Mouse (Mus musculus) lung, embryonic 15.5 days (tissue): Measurements from ENCODE around the gene Disc1. TPM values are rescaled to one million over a fixed set of nuclear protein-coding genes. Genes with fewer than 3 reads are reported as not detected.
A peak's percentile ranks its signal among the peaks of the same experiment; 100 is the strongest.

ENCODE experiments used
- ATAC-seq: fragments of 200-750 bp; cut with Nextera tagmentation; 2 replicates; pipeline ENCODE4 v1.8.0; 2017; ENCODE audit warnings: moderate number of reproducible peaks, borderline replicate concordance; ENCODE audit not compliant: low FRiP score, low TSS enrichment; ENCODE audit errors: extremely low read depth
- H3K27ac ChIP-seq: fragments of 300-500 bp; sonication (generic); 2 replicates; pipeline ENCODE4 v1.5.1; 2015; ENCODE audit warnings: moderate library complexity, mild to moderate bottlenecking, inconsistent platforms
- H3K27me3 ChIP-seq: fragments of 300-500 bp; sonication (generic); 2 replicates; pipeline ENCODE4 v1.6.1; 2015; ENCODE audit warnings: inconsistent platforms
- H3K36me3 ChIP-seq: fragments of 300-500 bp; sonication (generic); 2 replicates; pipeline ENCODE4 v1.6.1; 2015; ENCODE audit warnings: inconsistent platforms
- H3K4me1 ChIP-seq: fragments of 300-500 bp; sonication (generic); 2 replicates; pipeline ENCODE4 v1.6.1; 2015; ENCODE audit warnings: inconsistent platforms
- H3K4me2 ChIP-seq: fragments of 300-500 bp; sonication (generic); 2 replicates; pipeline ENCODE4 v1.6.1; 2015; ENCODE audit warnings: inconsistent platforms, mild to moderate bottlenecking, moderate library complexity
- H3K4me3 ChIP-seq: fragments of 300-500 bp; sonication (generic); 2 replicates; pipeline ENCODE4 v1.5.1; 2015; ENCODE audit warnings: mild to moderate bottlenecking, inconsistent platforms
- H3K9ac ChIP-seq: fragments of 300-500 bp; sonication (generic); 2 replicates; pipeline ENCODE4 v1.6.1; 2015; ENCODE audit warnings: inconsistent platforms
- H3K9me3 ChIP-seq: fragments of 300-500 bp; sonication (generic); 2 replicates; pipeline ENCODE4 v1.6.1; 2016; ENCODE audit warnings: inconsistent platforms
- WGBS: fragments of 180-500 bp; shearing (Covaris S2); methylation state at CpG from one replicate; pipeline ENCODE4 v1.1.7; 2015; 5-methylcytosine and 5-hydroxymethylcytosine counted together
- polyA plus RNA-seq: library from polyadenylated mRNA; unstranded; fragments of >200 nt; fragmentation: Nextera tagmentation; extraction: Ambion mirVana; gene quantifications from 2 replicates; pipeline ENCODE4 v1.2.1, GENCODE M21; 2015

The Disc1 gene
- polyA plus RNA-seq, 1 experiment from 2014 or later = 3.0 TPM

DNA sequence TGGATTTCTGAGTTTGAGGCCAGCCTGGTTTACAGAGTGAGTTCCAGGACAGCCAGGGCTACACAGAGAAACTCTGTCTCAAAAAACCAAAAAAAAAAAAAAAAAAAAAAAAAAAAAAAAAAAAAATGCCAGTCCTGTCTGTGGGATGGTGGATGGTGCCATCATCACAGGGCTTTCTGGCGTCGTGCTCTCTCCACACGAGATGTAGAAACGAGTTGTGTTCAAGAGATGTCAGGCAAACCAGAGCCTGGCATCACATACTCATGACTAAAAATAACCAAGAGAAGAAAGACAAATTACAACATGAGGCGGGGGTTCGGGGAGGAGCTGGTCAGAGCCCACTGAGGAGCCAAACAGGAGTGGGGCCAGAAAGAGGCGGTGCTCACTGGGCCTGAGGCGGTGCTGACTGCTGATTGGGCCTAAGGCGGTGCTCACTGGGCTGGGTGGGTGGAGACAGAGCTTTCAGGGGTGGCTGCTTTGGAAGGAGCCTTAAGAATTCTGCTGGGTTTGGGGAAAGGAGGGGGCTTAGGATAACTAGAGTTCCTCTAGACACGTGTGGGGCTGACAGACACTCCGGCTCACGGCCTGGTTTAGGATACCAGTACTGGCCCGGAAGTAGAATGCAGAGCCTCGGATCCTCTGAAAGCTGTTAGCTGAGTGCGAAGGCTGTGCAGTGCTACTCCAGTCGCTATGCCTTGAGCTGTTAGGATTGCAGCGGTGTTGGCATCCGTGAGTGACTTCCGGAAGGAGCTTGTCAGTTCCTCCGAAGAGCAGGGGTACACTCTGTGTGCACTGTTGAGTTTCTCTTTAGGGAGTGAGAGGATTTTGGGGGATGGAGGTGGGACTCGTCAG lies 37.1 kb downstream of the Disc1 start:
- Histone ChIP-seq H3K9ac (no peak overlapping the region), H3K27me3 (no peaks in the 10 kb centered on the region), H3K4me1 (0 out of 2 replicates have a peak, but pooled peaks cover 6% of the 10 kb centered on the region), H3K9me3 (no peaks in the 10 kb centered on the region), H3K36me3 (no peaks in the 10 kb centered on the region), H3K4me2 (peak overlapping the region; percentile 37), H3K27ac (no peak overlapping the region), H3K4me3 (no peak overlapping the region)
- 52% methylated on average over 21 of the region's 21 CpGs for WGBS
- ATAC-seq = peak; percentile 86

DNA sequence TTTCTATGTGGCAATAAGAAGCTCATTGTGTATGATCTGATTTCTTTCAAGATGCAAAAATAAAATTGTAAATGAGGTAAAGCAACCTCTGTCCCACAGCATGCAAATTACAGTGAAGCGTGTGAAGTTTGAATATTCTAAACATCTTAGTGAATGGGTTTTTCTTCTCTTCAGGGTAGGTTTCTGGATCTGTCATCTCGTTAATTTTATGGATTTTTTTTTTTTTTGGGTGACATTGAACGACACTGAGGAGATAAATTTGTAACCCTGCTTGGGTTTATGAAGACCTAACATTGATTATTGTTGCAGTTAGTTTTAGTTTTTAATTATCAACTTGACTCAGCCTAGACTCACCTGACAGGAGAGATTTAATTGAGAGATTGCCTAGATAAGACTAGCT lies 43.1 kb downstream of the Disc1 start:
- Histone ChIP-seq H3K36me3 (no peaks in the 10 kb centered on the region), H3K4me1 (peaks cover 2% of the 10 kb centered on the region; the same call in 1 of the 2 replicates), H3K27me3 (no peaks in the 10 kb centered on the region), H3K4me3 (no peak overlapping the region), H3K27ac (no peak overlapping the region), H3K9me3 (no peaks in the 10 kb centered on the region), H3K9ac (no peak overlapping the region), H3K4me2 (no peak overlapping the region)
- no peak for ATAC-seq
- 73% methylated on average over 3 of the region's 3 CpGs for WGBS

DNA sequence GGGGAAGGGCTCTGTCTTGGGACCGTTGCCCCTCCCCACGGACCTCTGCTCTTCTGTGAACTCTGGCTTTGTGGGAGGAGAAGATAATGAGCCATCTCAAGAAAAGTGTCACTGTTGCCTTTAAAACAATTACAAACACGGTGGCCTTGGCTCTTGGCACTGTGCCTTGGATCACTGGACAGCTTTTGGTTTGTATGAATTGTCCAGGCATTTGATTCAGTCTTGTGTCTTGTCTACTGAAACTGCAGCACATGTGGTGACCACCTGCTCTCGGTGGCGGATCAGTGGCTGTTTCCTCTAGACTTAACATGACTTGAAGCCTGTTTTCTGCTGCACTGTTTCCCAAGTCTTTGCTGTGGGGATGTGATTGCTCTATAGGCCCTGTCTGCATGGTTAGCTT lies 44.1 kb downstream of the Disc1 start:
- WGBS = 50% methylated on average over 5 of the region's 5 CpGs
- ATAC-seq = no peak
- peaks cover 6% of the 10 kb centered on the region; the same call in 1 of the 2 replicates for H3K4me1 ChIP-seq
- no peak overlapping the region for H3K4me3 ChIP-seq
- no peaks in the 10 kb centered on the region for H3K9me3 ChIP-seq
- H3K36me3 ChIP-seq = no peaks in the 10 kb centered on the region
- H3K27me3 ChIP-seq = no peaks in the 10 kb centered on the region
- no peak overlapping the region for H3K4me2 ChIP-seq
- no peak overlapping the region for H3K27ac ChIP-seq
- H3K9ac ChIP-seq = no peak overlapping the region

DNA sequence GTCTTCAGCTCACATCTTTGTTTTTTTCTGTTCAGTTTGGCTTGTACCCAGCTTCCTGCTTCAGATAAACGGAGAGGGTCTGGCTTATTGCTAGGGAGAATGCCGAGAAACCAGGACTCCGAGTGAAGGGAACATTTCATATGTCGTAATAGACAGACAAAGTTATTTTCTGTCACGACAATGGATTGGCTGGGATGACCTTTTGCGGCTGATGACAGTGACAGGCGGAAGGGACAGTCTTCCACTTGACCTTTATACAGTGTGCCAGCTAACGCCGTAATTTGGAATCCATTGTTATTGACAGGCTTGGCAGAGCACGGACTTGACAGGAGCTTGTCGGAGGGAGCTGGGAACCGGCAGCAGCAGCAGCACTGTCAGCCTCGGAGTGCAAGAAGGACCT lies 48.3 kb downstream of the Disc1 start:
- Histone ChIP-seq H3K4me2 (no peak overlapping the region), H3K4me1 (peaks cover 6% of the 10 kb centered on the region; the same call in 1 of the 2 replicates), H3K27me3 (no peaks in the 10 kb centered on the region), H3K9ac (no peak overlapping the region), H3K36me3 (no peaks in the 10 kb centered on the region), H3K9me3 (no peaks in the 10 kb centered on the region), H3K27ac (no peak overlapping the region), H3K4me3 (no peak overlapping the region)
- 29% methylated on average over 13 of the region's 13 CpGs for WGBS
- no peak for ATAC-seq

DNA sequence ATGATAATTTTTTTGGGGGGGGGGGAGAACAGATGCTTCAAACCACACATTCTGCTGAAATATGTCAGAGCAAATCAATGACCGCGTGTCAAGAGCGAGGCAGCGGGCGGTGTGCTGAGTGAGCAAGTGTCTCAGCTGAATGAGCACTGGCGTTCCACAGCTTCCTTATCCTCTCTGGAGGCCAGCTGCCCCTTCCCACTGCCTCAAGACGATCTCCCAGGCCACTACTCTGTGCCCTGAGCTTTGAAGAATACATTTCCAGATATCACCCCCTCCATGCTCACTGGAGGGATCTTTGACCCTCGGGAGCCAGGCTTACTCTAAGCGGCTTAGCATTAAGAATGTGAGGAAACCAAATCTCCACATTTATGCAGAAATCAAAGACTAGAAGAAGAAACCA lies 59.2 kb downstream of the Disc1 start:
- Histone ChIP-seq H3K9me3 (no peaks in the 10 kb centered on the region), H3K4me1 (no peaks in the 10 kb centered on the region), H3K4me3 (no peak overlapping the region), H3K27me3 (no peaks in the 10 kb centered on the region), H3K27ac (no peak overlapping the region), H3K9ac (no peak overlapping the region), H3K36me3 (no peaks in the 10 kb centered on the region), H3K4me2 (no peak overlapping the region)
- ATAC-seq = no peak
- 59% methylated on average over 9 of the region's 9 CpGs for WGBS

DNA sequence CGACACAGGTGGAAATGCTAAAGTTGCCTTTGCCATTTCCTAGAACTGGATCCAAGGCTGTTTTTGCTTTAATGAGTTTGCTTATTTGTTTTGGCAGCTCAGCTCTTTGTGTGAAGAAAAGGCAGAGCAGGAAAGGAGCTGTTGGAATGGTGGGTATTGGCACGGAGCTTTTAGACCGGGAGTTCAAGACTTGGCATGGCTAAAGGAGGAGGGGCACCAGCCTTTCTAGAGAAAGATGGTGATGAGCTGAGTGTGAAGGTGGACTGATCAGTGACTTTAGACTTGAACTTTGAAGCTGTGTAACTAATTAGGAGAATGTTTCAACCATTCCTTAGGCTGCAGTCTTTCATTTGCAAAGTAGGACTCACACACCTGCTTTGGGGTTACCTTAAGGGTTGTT lies 59.8 kb downstream of the Disc1 start:
- no peak overlapping the region for H3K9ac ChIP-seq
- H3K9me3 ChIP-seq = no peaks in the 10 kb centered on the region
- H3K4me3 ChIP-seq = no peak overlapping the region
- ATAC-seq = no peak
- no peaks in the 10 kb centered on the region for H3K27me3 ChIP-seq
- no peak overlapping the region for H3K4me2 ChIP-seq
- no peaks in the 10 kb centered on the region for H3K36me3 ChIP-seq
- H3K4me1 ChIP-seq = no peaks in the 10 kb centered on the region
- WGBS = 74% methylated on average over 3 of the region's 3 CpGs
- H3K27ac ChIP-seq = no peak overlapping the region

DNA sequence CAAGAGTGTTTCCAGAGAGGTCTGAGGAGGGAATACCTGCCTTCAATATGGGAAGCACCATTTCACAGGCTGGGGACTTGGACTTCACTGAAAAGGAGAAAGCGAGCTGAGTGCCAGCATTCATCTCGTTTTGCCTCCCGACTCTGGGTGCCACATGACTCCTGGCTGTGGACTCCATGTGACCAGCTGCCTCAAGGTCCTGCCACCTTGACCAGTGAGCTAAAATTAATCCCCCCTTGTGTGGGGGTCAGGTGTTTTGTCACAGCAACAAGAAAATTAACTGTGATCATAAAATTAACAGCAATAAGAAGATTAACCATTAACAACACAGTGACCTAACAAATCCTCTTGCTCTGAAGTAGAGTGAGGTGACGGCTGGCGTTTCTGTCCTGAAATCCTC lies 61.3 kb downstream of the Disc1 start:
- Histone ChIP-seq H3K27ac (no peak overlapping the region), H3K9ac (no peak overlapping the region), H3K4me3 (no peak overlapping the region), H3K4me1 (no peaks in the 10 kb centered on the region), H3K27me3 (no peaks in the 10 kb centered on the region), H3K4me2 (no peak overlapping the region), H3K36me3 (no peaks in the 10 kb centered on the region), H3K9me3 (no peaks in the 10 kb centered on the region)
- ATAC-seq = no peak
- 77% methylated on average over 5 of the region's 5 CpGs for WGBS

DNA sequence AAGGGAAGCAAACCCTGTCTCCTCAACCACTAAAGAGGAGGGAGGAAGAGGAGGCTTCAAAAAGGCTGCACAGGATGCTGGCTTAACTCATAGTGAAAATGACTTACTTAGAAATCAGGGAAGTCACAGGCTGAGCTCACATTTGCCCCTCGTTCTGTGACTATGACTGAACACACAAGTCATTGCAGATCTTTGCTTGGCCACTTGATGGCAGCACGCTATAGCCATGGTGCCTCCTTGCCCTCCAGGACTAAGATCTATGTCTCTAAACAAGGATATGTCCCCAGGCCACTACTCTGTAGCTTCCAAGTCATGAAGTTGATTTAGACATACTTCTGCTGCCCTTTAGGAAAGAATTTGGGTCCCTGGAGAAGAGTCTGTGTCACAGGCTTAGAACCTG lies 62.6 kb downstream of the Disc1 start:
- Histone ChIP-seq H3K4me1 (no peaks in the 10 kb centered on the region), H3K36me3 (no peaks in the 10 kb centered on the region), H3K4me3 (no peak overlapping the region), H3K27me3 (no peaks in the 10 kb centered on the region), H3K27ac (no peak overlapping the region), H3K9me3 (no peaks in the 10 kb centered on the region), H3K4me2 (no peak overlapping the region), H3K9ac (no peak overlapping the region)
- no peak for ATAC-seq
- 7% methylated on average over 2 of the region's 2 CpGs for WGBS

DNA sequence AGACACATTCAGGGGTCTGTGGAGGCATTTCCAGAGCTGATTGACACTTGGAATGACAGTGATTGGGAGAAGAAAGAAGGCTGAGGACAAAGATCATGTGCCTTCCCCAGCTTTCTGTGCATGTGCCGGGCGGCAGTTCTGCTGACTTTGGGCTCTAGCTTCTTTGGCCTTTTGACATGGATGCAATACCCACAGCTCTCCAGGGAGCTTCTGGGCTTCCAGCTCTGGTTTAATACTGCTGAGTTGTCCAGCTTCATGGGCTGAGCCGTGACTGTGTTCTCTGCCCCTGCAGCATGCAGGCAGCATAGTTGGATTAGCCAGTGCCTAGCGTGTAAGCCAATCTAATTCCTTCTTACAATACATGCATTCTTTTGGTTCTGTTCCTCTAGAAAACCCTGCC lies 72.5 kb downstream of the Disc1 start:
- no peak overlapping the region for H3K4me2 ChIP-seq
- no peak overlapping the region for H3K27ac ChIP-seq

DNA sequence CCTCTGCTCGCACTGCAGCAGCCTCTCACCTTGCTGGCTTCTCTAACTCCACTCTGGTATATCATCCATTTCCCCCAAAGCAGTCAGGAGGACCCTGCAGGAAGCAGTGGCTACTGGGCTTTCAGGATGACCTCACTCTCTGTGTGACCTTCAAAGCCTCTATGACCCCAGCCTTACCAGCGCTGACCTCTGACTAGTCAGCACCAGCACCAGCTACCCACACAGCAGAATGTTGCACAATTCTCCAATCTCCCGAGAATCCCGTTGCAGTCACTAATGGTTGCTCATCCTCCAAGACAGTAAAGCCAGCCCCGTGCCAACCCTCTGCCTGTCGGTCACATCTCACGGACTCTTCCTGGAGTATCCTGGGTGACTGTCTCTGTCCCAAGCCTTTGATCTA lies 73.6 kb downstream of the Disc1 start:
- Histone ChIP-seq H3K4me1 (no peaks in the 10 kb centered on the region), H3K4me2 (no peak overlapping the region), H3K9me3 (no peaks in the 10 kb centered on the region), H3K27ac (no peak overlapping the region), H3K4me3 (no peak overlapping the region), H3K36me3 (no peaks in the 10 kb centered on the region), H3K9ac (no peak overlapping the region), H3K27me3 (no peaks in the 10 kb centered on the region)
- WGBS = 86% methylated on average over 7 of the region's 7 CpGs
- no peak for ATAC-seq

More for the DNA sequence above, 72.5 kb downstream of the Disc1 start:
- H3K9ac ChIP-seq = no peak overlapping the region
- H3K4me1 ChIP-seq = no peaks in the 10 kb centered on the region
- H3K9me3 ChIP-seq = no peaks in the 10 kb centered on the region
- H3K27me3 ChIP-seq = no peaks in the 10 kb centered on the region
- WGBS = 81% methylated on average over 4 of the region's 4 CpGs
- H3K36me3 ChIP-seq = no peaks in the 10 kb centered on the region
- no peak overlapping the region for H3K4me3 ChIP-seq
- ATAC-seq = no peak

DNA sequence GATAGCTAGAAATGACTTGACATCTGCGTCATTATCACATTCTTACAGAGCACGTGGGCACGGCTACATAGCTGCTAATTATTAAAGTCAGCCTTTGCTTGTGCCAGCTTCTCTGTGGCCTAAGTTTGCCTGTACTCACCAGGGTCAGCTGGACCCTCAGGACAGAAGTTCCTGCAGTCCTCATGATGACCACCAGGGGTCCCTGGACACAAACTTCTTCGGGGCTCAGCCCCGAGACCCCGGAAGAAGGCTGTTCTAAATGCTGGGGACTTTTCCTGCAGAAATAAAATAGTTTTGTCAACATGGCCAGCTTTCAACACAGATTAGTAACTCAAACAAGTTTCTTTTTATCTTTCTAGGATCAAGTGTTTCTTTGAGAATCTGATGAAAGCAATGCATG lies 74.3 kb downstream of the Disc1 start:
- Histone ChIP-seq H3K9ac (no peak overlapping the region), H3K36me3 (no peaks in the 10 kb centered on the region), H3K4me2 (no peak overlapping the region), H3K9me3 (no peaks in the 10 kb centered on the region), H3K4me3 (no peak overlapping the region), H3K4me1 (no peaks in the 10 kb centered on the region), H3K27ac (no peak overlapping the region), H3K27me3 (no peaks in the 10 kb centered on the region)
- ATAC-seq = no peak
- WGBS = 20% methylated on average over 6 of the region's 6 CpGs

DNA sequence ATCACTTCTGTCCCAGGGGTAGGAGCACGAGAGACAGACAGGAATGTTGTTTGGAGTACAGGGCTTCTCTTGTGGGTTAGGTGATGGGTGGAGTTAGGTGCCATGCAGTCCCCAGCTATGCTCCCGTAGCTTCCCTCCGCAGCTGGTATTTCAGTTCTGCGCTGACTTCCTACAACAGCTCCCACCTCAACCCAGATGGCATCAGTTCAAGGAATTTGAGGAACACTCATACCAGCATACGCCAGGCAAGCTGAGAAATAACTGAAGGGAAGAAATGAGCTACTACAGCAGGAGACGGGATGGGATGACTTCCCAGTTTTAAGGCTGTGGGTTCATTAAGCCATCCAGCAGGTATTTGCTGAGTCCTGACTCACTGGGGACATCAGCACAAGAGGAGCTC lies 76.8 kb downstream of the Disc1 start:
- Histone ChIP-seq H3K9ac (no peak overlapping the region), H3K4me2 (no peak overlapping the region), H3K27ac (no peak overlapping the region), H3K9me3 (no peaks in the 10 kb centered on the region), H3K4me3 (no peak overlapping the region), H3K4me1 (no peaks in the 10 kb centered on the region), H3K36me3 (no peaks in the 10 kb centered on the region), H3K27me3 (no peaks in the 10 kb centered on the region)
- no peak for ATAC-seq
- 74% methylated on average over 6 of the region's 6 CpGs for WGBS
